Mouse (Mus musculus): ENCODE results near the gene Zscan12. TPM values are rescaled to one million over a fixed set of nuclear protein-coding genes. Genes with fewer than 3 reads are reported as not detected.

Gene Zscan12
- total and polyA plus RNA-seq, 2 experiments = 1.0 to 6.0 TPM

- WGBS = under 1% methylated on average over 35 of the region's 35 CpGs
- no peaks in the 10 kb centered on the region for H3K27me3 ChIP-seq (ENCODE audit: control insufficient read depth, insufficient read depth, low read length)
- peak; percentile 72 for DNase-seq (ENCODE audit: extremely low read depth, low read depth, low spot score)
- peak within 1 kb of the TSS; percentile 99 for H3K9ac ChIP-seq (ENCODE audit: low read depth, low read length)
- peak within 1 kb of the TSS; percentile 98 for H3K27ac ChIP-seq (replicated peaks; ENCODE audit: insufficient read depth, low read depth, low read length)
- TF ChIP-seq CTCF (IDR thresholded peaks at IDR 0.05; ENCODE audit: low read depth, low read length) (no peak), POLR2A (IDR thresholded peaks at IDR 0.05; ENCODE audit: extremely low read depth, insufficient read depth, low read length) (peak; percentile 63)
- H3K4me1 ChIP-seq (ENCODE audit: control insufficient read depth, insufficient read depth, low read length) = peaks cover 7% of the 10 kb centered on the region
- H3K4me3 ChIP-seq (ENCODE audit: insufficient read depth, low read depth, low read length) = peak within 1 kb of the TSS; percentile 98
- H3K79me2 ChIP-seq (ENCODE audit: control insufficient read depth, insufficient read depth, low read length) = peaks cover 4% of the 10 kb centered on the region; the same call in 1 of the 2 replicates
- H3K36me3 ChIP-seq (ENCODE audit: control insufficient read depth, insufficient read depth, low read length) = peaks cover 20% of the 10 kb centered on the region
Measured at GRCm38 (mm10) chr13:21402287-21402846, 39.7 kb downstream of the Zscan12 start, which contains the start of gene Zkscan3. Gene Zkscan3, minus strand, starts transcription at chr13:21402755.

- no peak overlapping the region for H3K9ac ChIP-seq (ENCODE audit: low read depth, low read length)
- no peak overlapping the region for H3K27ac ChIP-seq (replicated peaks; ENCODE audit: insufficient read depth, low read depth, low read length)
Measured at GRCm38 (mm10) chr13:21402848-21403247, 40.2 kb downstream of the Zscan12 start.

GRCm38 (mm10) chr13:21407341-21407740 lies 44.7 kb downstream of the Zscan12 start:
- WGBS = 85% methylated on average over 11 of the region's 11 CpGs
- no peak overlapping the region for H3K9ac ChIP-seq (ENCODE audit: low read depth, low read length)

More at GRCm38 (mm10) chr13:21402848-21403247, 40.2 kb downstream of the Zscan12 start:
- TF ChIP-seq POLR2A (IDR thresholded peaks at IDR 0.05; ENCODE audit: extremely low read depth, insufficient read depth, low read length) = no peak
- TF ChIP-seq CTCF (IDR thresholded peaks at IDR 0.05; ENCODE audit: low read depth, low read length) = no peak
- Histone ChIP-seq H3K36me3 (ENCODE audit: control insufficient read depth, insufficient read depth, low read length) (peaks cover 18% of the 10 kb centered on the region), H3K4me3 (ENCODE audit: insufficient read depth, low read depth, low read length) (peak overlapping the region; percentile 98), H3K27me3 (ENCODE audit: control insufficient read depth, insufficient read depth, low read length) (no peaks in the 10 kb centered on the region), H3K4me1 (ENCODE audit: control insufficient read depth, insufficient read depth, low read length) (peaks cover 7% of the 10 kb centered on the region), H3K79me2 (ENCODE audit: control insufficient read depth, insufficient read depth, low read length) (peaks cover 4% of the 10 kb centered on the region; the same call in 1 of the 2 replicates)
- DNase-seq (ENCODE audit: extremely low read depth, low read depth, low spot score) = no peak
- WGBS = 3% methylated on average over 2 of the region's 2 CpGs

GRCm38 (mm10) chr13:21407969-21408804 lies 45.6 kb downstream of the Zscan12 start:
- Histone ChIP-seq H3K27me3 (ENCODE audit: control insufficient read depth, insufficient read depth, low read length) (no peaks in the 10 kb centered on the region), H3K4me3 (ENCODE audit: insufficient read depth, low read depth, low read length) (peak overlapping the region; percentile 56), H3K36me3 (ENCODE audit: control insufficient read depth, insufficient read depth, low read length) (no peaks in the 10 kb centered on the region), H3K79me2 (ENCODE audit: control insufficient read depth, insufficient read depth, low read length) (no peaks in the 10 kb centered on the region), H3K9ac (ENCODE audit: low read depth, low read length) (peak overlapping the region; percentile 71), H3K27ac (replicated peaks; ENCODE audit: insufficient read depth, low read depth, low read length) (peak overlapping the region; percentile 79), H3K4me1 (ENCODE audit: control insufficient read depth, insufficient read depth, low read length) (no peaks in the 10 kb centered on the region)
- TF ChIP-seq POLR2A (IDR thresholded peaks at IDR 0.05; ENCODE audit: extremely low read depth, insufficient read depth, low read length) (no peak), CTCF (IDR thresholded peaks at IDR 0.05; ENCODE audit: low read depth, low read length) (no peak)
- peak; percentile 93 for DNase-seq (ENCODE audit: extremely low read depth, low read depth, low spot score)
- WGBS = 2% methylated on average over 27 of the region's 27 CpGs

More at GRCm38 (mm10) chr13:21407341-21407740, 44.7 kb downstream of the Zscan12 start:
- DNase-seq (ENCODE audit: extremely low read depth, low read depth, low spot score) = no peak
- H3K36me3 ChIP-seq (ENCODE audit: control insufficient read depth, insufficient read depth, low read length) = no peaks in the 10 kb centered on the region
- H3K4me1 ChIP-seq (ENCODE audit: control insufficient read depth, insufficient read depth, low read length) = no peaks in the 10 kb centered on the region
- H3K4me3 ChIP-seq (ENCODE audit: insufficient read depth, low read depth, low read length) = no peak overlapping the region
- no peak overlapping the region for H3K27ac ChIP-seq (replicated peaks; ENCODE audit: insufficient read depth, low read depth, low read length)
- H3K27me3 ChIP-seq (ENCODE audit: control insufficient read depth, insufficient read depth, low read length) = no peaks in the 10 kb centered on the region
- no peak for TF ChIP-seq POLR2A (IDR thresholded peaks at IDR 0.05; ENCODE audit: extremely low read depth, insufficient read depth, low read length)
- TF ChIP-seq CTCF (IDR thresholded peaks at IDR 0.05; ENCODE audit: low read depth, low read length) = no peak
- peaks cover 2% of the 10 kb centered on the region; the same call in 1 of the 2 replicates for H3K79me2 ChIP-seq (ENCODE audit: control insufficient read depth, insufficient read depth, low read length)

- H3K4me1 ChIP-seq (ENCODE audit: control insufficient read depth, insufficient read depth, low read length) = no peaks in the 10 kb centered on the region
- H3K27me3 ChIP-seq (ENCODE audit: control insufficient read depth, insufficient read depth, low read length) = no peaks in the 10 kb centered on the region
- H3K36me3 ChIP-seq (ENCODE audit: control insufficient read depth, insufficient read depth, low read length) = no peaks in the 10 kb centered on the region
- no peaks in the 10 kb centered on the region for H3K79me2 ChIP-seq (ENCODE audit: control insufficient read depth, insufficient read depth, low read length)
- TF ChIP-seq POLR2A (IDR thresholded peaks at IDR 0.05; ENCODE audit: extremely low read depth, insufficient read depth, low read length) = no peak
- TF ChIP-seq CTCF (IDR thresholded peaks at IDR 0.05; ENCODE audit: low read depth, low read length) = no peak
- H3K9ac ChIP-seq (ENCODE audit: low read depth, low read length) = peak overlapping the region; percentile 9; the same call in 1 of the 2 replicates
- no peak for DNase-seq (ENCODE audit: extremely low read depth, low read depth, low spot score)
- no peak overlapping the region for H3K27ac ChIP-seq (replicated peaks; ENCODE audit: insufficient read depth, low read depth, low read length)
- H3K4me3 ChIP-seq (ENCODE audit: insufficient read depth, low read depth, low read length) = peak overlapping the region; percentile 50
- 65% methylated on average over 11 of the region's 11 CpGs for WGBS
Measured at GRCm38 (mm10) chr13:21408805-21409459, 46.3 kb downstream of the Zscan12 start.

All from liver, adult 2 months (tissue).